Mouse (Mus musculus): Measurements from ENCODE around the gene Glyr1. TPM values are rescaled to one million over a fixed set of nuclear protein-coding genes. Genes with fewer than 3 reads are reported as not detected.

The Glyr1 gene
- polyA plus RNA-seq, 1 experiment from 2014 or later: 172 TPM

GRCm38 (mm10) chr16:5049182-5049773 lies 385 bp downstream of the Glyr1 start:
- peak overlapping the region; percentile 93 for H3K9ac ChIP-seq
- peak overlapping the region; percentile 79 for H3K4me2 ChIP-seq (replicated peaks)
- H3K9me3 ChIP-seq: no peaks in the 10 kb centered on the region
- WGBS: under 1% methylated on average over 38 of the region's 38 CpGs
- no peaks in the 10 kb centered on the region for H3K27me3 ChIP-seq
- peak overlapping the region; percentile 99 for H3K4me3 ChIP-seq
- H3K36me3 ChIP-seq: peaks cover 40% of the 10 kb centered on the region
- ATAC-seq (ENCODE audit: insufficient number of reproducible peaks, insufficient read depth, low FRiP score, low TSS enrichment): peak; percentile 68
- H3K4me1 ChIP-seq: peaks cover 18% of the 10 kb centered on the region
- peak overlapping the region; percentile 89 for H3K27ac ChIP-seq

GRCm38 (mm10) chr16:5045322-5045721 lies 4.3 kb downstream of the Glyr1 start:
- Histone ChIP-seq H3K4me2 (replicated peaks) (no peak overlapping the region), H3K9me3 (no peaks in the 10 kb centered on the region), H3K36me3 (peaks cover 64% of the 10 kb centered on the region), H3K27ac (no peak overlapping the region), H3K9ac (no peak overlapping the region), H3K27me3 (no peaks in the 10 kb centered on the region), H3K4me3 (no peak overlapping the region), H3K4me1 (peaks cover 10% of the 10 kb centered on the region)
- no peak for ATAC-seq (ENCODE audit: insufficient number of reproducible peaks, insufficient read depth, low FRiP score, low TSS enrichment)
- 94% methylated on average over 3 of the region's 3 CpGs for WGBS

- Histone ChIP-seq H3K9me3 (no peaks in the 10 kb centered on the region), H3K4me2 (replicated peaks) (no peak overlapping the region), H3K27ac (no peak overlapping the region), H3K4me1 (no peaks in the 10 kb centered on the region), H3K9ac (no peak overlapping the region), H3K4me3 (no peak overlapping the region), H3K36me3 (peaks cover 90% of the 10 kb centered on the region), H3K27me3 (no peaks in the 10 kb centered on the region)
- no peak for ATAC-seq (ENCODE audit: insufficient number of reproducible peaks, insufficient read depth, low FRiP score, low TSS enrichment)
- whole genome bisulfite sequencing: 85% methylated on average over 5 of the region's 5 CpGs
Measured at GRCm38 (mm10) chr16:5036649-5037234, 12.9 kb downstream of the Glyr1 start.

- Histone ChIP-seq H3K27me3 (no peaks in the 10 kb centered on the region), H3K27ac (no peak overlapping the region), H3K4me3 (no peak overlapping the region), H3K4me1 (no peaks in the 10 kb centered on the region), H3K9me3 (no peaks in the 10 kb centered on the region), H3K9ac (no peak overlapping the region), H3K36me3 (peaks cover 91% of the 10 kb centered on the region), H3K4me2 (replicated peaks) (no peak overlapping the region)
- 94% methylated on average over 3 of the region's 3 CpGs for WGBS
- ATAC-seq (ENCODE audit: insufficient number of reproducible peaks, insufficient read depth, low FRiP score, low TSS enrichment): no peak
Measured at GRCm38 (mm10) chr16:5035591-5035990, 14.1 kb downstream of the Glyr1 start.

GRCm38 (mm10) chr16:5029847-5030246 lies 19.8 kb downstream of the Glyr1 start:
- WGBS: 74% methylated on average over 2 of the region's 2 CpGs
- no peaks in the 10 kb centered on the region for H3K4me1 ChIP-seq
- no peak overlapping the region for H3K9ac ChIP-seq
- H3K27ac ChIP-seq: no peak overlapping the region
- H3K27me3 ChIP-seq: no peaks in the 10 kb centered on the region
- ATAC-seq (ENCODE audit: insufficient number of reproducible peaks, insufficient read depth, low FRiP score, low TSS enrichment): no peak
- no peak overlapping the region for H3K4me2 ChIP-seq (replicated peaks)
- no peaks in the 10 kb centered on the region for H3K9me3 ChIP-seq
- peaks cover 95% of the 10 kb centered on the region for H3K36me3 ChIP-seq
- H3K4me3 ChIP-seq: no peak overlapping the region

- no peaks in the 10 kb centered on the region for H3K4me1 ChIP-seq
- ATAC-seq (ENCODE audit: insufficient number of reproducible peaks, insufficient read depth, low FRiP score, low TSS enrichment): no peak
- H3K27ac ChIP-seq: no peak overlapping the region
- no peak overlapping the region for H3K4me2 ChIP-seq (replicated peaks)
- H3K9ac ChIP-seq: no peak overlapping the region
- H3K36me3 ChIP-seq: peaks cover 90% of the 10 kb centered on the region
- H3K9me3 ChIP-seq: no peaks in the 10 kb centered on the region
- H3K4me3 ChIP-seq: no peak overlapping the region
- no peaks in the 10 kb centered on the region for H3K27me3 ChIP-seq
- WGBS: 95% methylated on average over 3 of the region's 3 CpGs
Measured at GRCm38 (mm10) chr16:5024021-5024420, 25.6 kb downstream of the Glyr1 start.

- H3K4me2 ChIP-seq (replicated peaks): no peak overlapping the region
- no peak overlapping the region for H3K27ac ChIP-seq
- H3K4me3 ChIP-seq: no peak overlapping the region
- 92% methylated on average over 4 of the region's 4 CpGs for WGBS
- no peaks in the 10 kb centered on the region for H3K27me3 ChIP-seq
- no peak for ATAC-seq (ENCODE audit: insufficient number of reproducible peaks, insufficient read depth, low FRiP score, low TSS enrichment)
- H3K9me3 ChIP-seq: no peaks in the 10 kb centered on the region
- H3K9ac ChIP-seq: no peak overlapping the region
- H3K36me3 ChIP-seq: peaks cover 52% of the 10 kb centered on the region
- peaks cover 10% of the 10 kb centered on the region for H3K4me1 ChIP-seq
Measured at GRCm38 (mm10) chr16:5014578-5014977, 35.1 kb downstream of the Glyr1 start.

- peak; percentile 98 for ATAC-seq (ENCODE audit: insufficient number of reproducible peaks, insufficient read depth, low FRiP score, low TSS enrichment)
- Histone ChIP-seq H3K4me2 (replicated peaks) (peak within 1 kb of the TSS; percentile 75), H3K36me3 (peaks cover 38% of the 10 kb centered on the region), H3K27me3 (no peaks in the 10 kb centered on the region), H3K9ac (peak within 1 kb of the TSS; percentile 64), H3K27ac (no peak within 1 kb of the TSS), H3K4me1 (peaks cover 10% of the 10 kb centered on the region), H3K4me3 (peak within 1 kb of the TSS; percentile 56), H3K9me3 (no peaks in the 10 kb centered on the region)
- WGBS: under 1% methylated on average over 59 of the region's 63 CpGs
Measured at GRCm38 (mm10) chr16:5013054-5013838, 36.4 kb downstream of the Glyr1 start, which contains the start of gene Rogdi. Gene Rogdi (minus strand): TSS chr16:5013553.

- no peak overlapping the region for H3K27ac ChIP-seq
- H3K4me1 ChIP-seq: peaks cover 10% of the 10 kb centered on the region
- peak overlapping the region; percentile 56 for H3K4me3 ChIP-seq
- WGBS: 56% methylated on average over 13 of the region's 13 CpGs
- H3K36me3 ChIP-seq: peaks cover 30% of the 10 kb centered on the region
- H3K4me2 ChIP-seq (replicated peaks): peak overlapping the region; percentile 75
- H3K9me3 ChIP-seq: no peaks in the 10 kb centered on the region
- peak overlapping the region; percentile 64 for H3K9ac ChIP-seq
- H3K27me3 ChIP-seq: no peaks in the 10 kb centered on the region
- no peak for ATAC-seq (ENCODE audit: insufficient number of reproducible peaks, insufficient read depth, low FRiP score, low TSS enrichment)
Measured at GRCm38 (mm10) chr16:5012036-5013005, 37.3 kb downstream of the Glyr1 start.

- ATAC-seq (ENCODE audit: insufficient number of reproducible peaks, insufficient read depth, low FRiP score, low TSS enrichment): no peak
- no peaks in the 10 kb centered on the region for H3K27me3 ChIP-seq
- H3K4me2 ChIP-seq (replicated peaks): no peak overlapping the region
- H3K4me3 ChIP-seq: no peak overlapping the region
- H3K9me3 ChIP-seq: no peaks in the 10 kb centered on the region
- peaks cover 10% of the 10 kb centered on the region for H3K4me1 ChIP-seq
- no peak overlapping the region for H3K27ac ChIP-seq
- 89% methylated on average over 7 of the region's 7 CpGs for WGBS
- H3K9ac ChIP-seq: no peak overlapping the region
- peaks cover 20% of the 10 kb centered on the region for H3K36me3 ChIP-seq
Measured at GRCm38 (mm10) chr16:5011285-5011684, 38.4 kb downstream of the Glyr1 start.

GRCm38 (mm10) chr16:5010371-5010935 lies 39.2 kb downstream of the Glyr1 start:
- peaks cover 12% of the 10 kb centered on the region for H3K36me3 ChIP-seq
- 88% methylated on average over 10 of the region's 10 CpGs for WGBS
- ATAC-seq (ENCODE audit: insufficient number of reproducible peaks, insufficient read depth, low FRiP score, low TSS enrichment): no peak

More at GRCm38 (mm10) chr16:5010371-5010935, 39.2 kb downstream of the Glyr1 start:
- Histone ChIP-seq H3K9ac (no peak overlapping the region), H3K27ac (no peak overlapping the region), H3K4me2 (replicated peaks) (no peak overlapping the region), H3K4me3 (no peak overlapping the region), H3K4me1 (peaks cover 10% of the 10 kb centered on the region), H3K9me3 (no peaks in the 10 kb centered on the region), H3K27me3 (no peaks in the 10 kb centered on the region)

All from embryonic facial prominence, embryonic 12.5 days (tissue).